Mouse (Mus musculus) hindbrain, embryonic 13.5 days (tissue): ENCODE data around the gene Tcea2. TPM values are rescaled to one million over a fixed set of nuclear protein-coding genes. Genes with fewer than 3 reads are reported as not detected.

Source experiments
- ATAC-seq: fragments of 200-750 bp; cut with Nextera tagmentation; 2 replicates; pipeline ENCODE4 v1.8.0; 2017; ENCODE audit warnings: moderate TSS enrichment; ENCODE audit not compliant: low FRiP score
- H3K27ac ChIP-seq: fragments of 300-500 bp; sonication (generic); 2 replicates; pipeline ENCODE4 v1.5.1; 2015; ENCODE audit warnings: inconsistent platforms, mild to moderate bottlenecking, moderate library complexity
- H3K27me3 ChIP-seq: fragments of 300-500 bp; sonication (generic); 2 replicates; pipeline ENCODE4 v1.6.1; 2015; ENCODE audit warnings: mild to moderate bottlenecking, inconsistent platforms
- H3K36me3 ChIP-seq: fragments of 300-500 bp; sonication (generic); 2 replicates; pipeline ENCODE4 v1.6.1; 2015; ENCODE audit warnings: mild to moderate bottlenecking, inconsistent platforms
- H3K4me1 ChIP-seq: fragments of 300-500 bp; sonication (generic); replicated peaks from 2 replicates; pipeline ENCODE4 v1.6.1; 2015; ENCODE audit warnings: inconsistent platforms
- H3K4me2 ChIP-seq: fragments of 300-500 bp; sonication (generic); 2 replicates; pipeline ENCODE4 v1.6.1; 2015; ENCODE audit warnings: inconsistent platforms, mild to moderate bottlenecking, moderate library complexity
- H3K4me3 ChIP-seq: fragments of 300-500 bp; sonication (generic); 2 replicates; pipeline ENCODE4 v1.5.1; 2015; ENCODE audit warnings: mild to moderate bottlenecking, inconsistent platforms
- H3K9ac ChIP-seq: fragments of 300-500 bp; sonication (generic); 2 replicates; pipeline ENCODE4 v1.6.1; 2015; ENCODE audit warnings: mild to moderate bottlenecking, inconsistent platforms
- H3K9me3 ChIP-seq: fragments of 300-500 bp; sonication (generic); 2 replicates; pipeline ENCODE4 v1.6.1; 2016; ENCODE audit warnings: inconsistent platforms
- WGBS: fragments of 180-500 bp; shearing (Covaris S2); methylation state at CpG from one replicate; pipeline ENCODE4 v1.1.7; 2015; 5-methylcytosine and 5-hydroxymethylcytosine counted together
- polyA plus RNA-seq: library from polyadenylated mRNA; unstranded; fragments of >200 nt; fragmentation: Nextera tagmentation; extraction: Ambion mirVana; gene quantifications from 2 replicates; pipeline ENCODE4 v1.2.1, GENCODE M21; 2015

The Tcea2 gene
- polyA plus RNA-seq, 1 experiment from 2014 or later, result 36.0 TPM

- Histone ChIP-seq H3K9ac (peak within 1 kb of the TSS; percentile 88), H3K27ac (peak within 1 kb of the TSS; percentile 80), H3K36me3 (peaks cover 18% of the 10 kb centered on the region), H3K4me2 (peak within 1 kb of the TSS; percentile 93), H3K4me3 (peak within 1 kb of the TSS; percentile 66), H3K9me3 (no peaks in the 10 kb centered on the region), H3K27me3 (peaks cover 6% of the 10 kb centered on the region; the same call in 1 of the 2 replicates), H3K4me1 (peaks cover 22% of the 10 kb centered on the region)
- ATAC-seq, result peak; percentile 83
- WGBS, result 1% methylated on average over 74 of the region's 75 CpGs
These were observed 13.5 kb downstream of the Tcea2 start, which contains the start of gene Rgs19 for GRCm38 (mm10) chr2:181693339-181694280. TSS of gene Rgs19 (minus strand) at chr2:181693977.

- ATAC-seq, result no peak
- 89% methylated on average over 3 of the region's 3 CpGs for WGBS
- no peak overlapping the region for H3K27ac ChIP-seq
These were observed 14.5 kb downstream of the Tcea2 start for GRCm38 (mm10) chr2:181694581-181694980.

GRCm38 (mm10) chr2:181695776-181696175 is 15.7 kb downstream of the Tcea2 start:
- H3K27me3 ChIP-seq, result peaks cover 6% of the 10 kb centered on the region; the same call in 1 of the 2 replicates
- no peaks in the 10 kb centered on the region for H3K9me3 ChIP-seq
- ATAC-seq, result no peak
- no peak overlapping the region for H3K9ac ChIP-seq
- H3K36me3 ChIP-seq, result 0 out of 2 replicates have a peak, but pooled peaks cover 3% of the 10 kb centered on the region
- 64% methylated on average over 1 of the region's 1 CpGs for WGBS
- H3K4me1 ChIP-seq, result peaks cover 17% of the 10 kb centered on the region
- no peak overlapping the region for H3K4me2 ChIP-seq
- no peak overlapping the region for H3K27ac ChIP-seq
- H3K4me3 ChIP-seq, result no peak overlapping the region

More at GRCm38 (mm10) chr2:181694581-181694980, 14.5 kb downstream of the Tcea2 start:
- peak overlapping the region; percentile 93; the same call in 1 of the 2 replicates for H3K4me2 ChIP-seq
- peaks cover 22% of the 10 kb centered on the region for H3K4me1 ChIP-seq
- H3K27me3 ChIP-seq, result peaks cover 6% of the 10 kb centered on the region; the same call in 1 of the 2 replicates
- H3K36me3 ChIP-seq, result peaks cover 9% of the 10 kb centered on the region; the same call in 1 of the 2 replicates
- no peaks in the 10 kb centered on the region for H3K9me3 ChIP-seq
- no peak overlapping the region for H3K9ac ChIP-seq
- H3K4me3 ChIP-seq, result peak overlapping the region; percentile 66; the same call in 1 of the 2 replicates

- Histone ChIP-seq H3K27ac (no peak overlapping the region), H3K27me3 (peaks cover 6% of the 10 kb centered on the region; the same call in 1 of the 2 replicates), H3K4me1 (peaks cover 17% of the 10 kb centered on the region), H3K9me3 (no peaks in the 10 kb centered on the region), H3K4me3 (no peak overlapping the region), H3K36me3 (no peaks in the 10 kb centered on the region), H3K9ac (no peak overlapping the region), H3K4me2 (no peak overlapping the region)
- no peak for ATAC-seq
- WGBS, result 78% methylated on average over 33 of the region's 33 CpGs
These were observed 16.8 kb downstream of the Tcea2 start for GRCm38 (mm10) chr2:181696801-181697420.

GRCm38 (mm10) chr2:181698241-181698640 is 18.1 kb downstream of the Tcea2 start, which contains the start of gene Lkaaear1:
TSS of gene Lkaaear1 (minus strand) at chr2:181698442.
- no peak within 1 kb of the TSS for H3K4me2 ChIP-seq
- no peaks in the 10 kb centered on the region for H3K9me3 ChIP-seq
- no peak within 1 kb of the TSS for H3K9ac ChIP-seq
- peaks cover 6% of the 10 kb centered on the region; the same call in 1 of the 2 replicates for H3K27me3 ChIP-seq
- no peaks in the 10 kb centered on the region for H3K36me3 ChIP-seq
- no peak within 1 kb of the TSS for H3K27ac ChIP-seq
- 47% methylated on average over 5 of the region's 5 CpGs for WGBS
- no peak within 1 kb of the TSS for H3K4me3 ChIP-seq
- H3K4me1 ChIP-seq, result peaks cover 7% of the 10 kb centered on the region
- ATAC-seq, result no peak

GRCm38 (mm10) chr2:181706668-181707067 is 26.6 kb downstream of the Tcea2 start:
- no peaks in the 10 kb centered on the region for H3K36me3 ChIP-seq
- H3K9ac ChIP-seq, result no peak overlapping the region
- no peaks in the 10 kb centered on the region for H3K9me3 ChIP-seq
- no peaks in the 10 kb centered on the region for H3K4me1 ChIP-seq
- WGBS, result 45% methylated on average over 4 of the region's 4 CpGs
- no peak overlapping the region for H3K27ac ChIP-seq
- H3K27me3 ChIP-seq, result no peaks in the 10 kb centered on the region
- ATAC-seq, result no peak
- H3K4me3 ChIP-seq, result no peak overlapping the region
- no peak overlapping the region for H3K4me2 ChIP-seq

- Histone ChIP-seq H3K4me2 (peak overlapping the region; percentile 88), H3K36me3 (peaks cover 7% of the 10 kb centered on the region), H3K4me1 (peaks cover 49% of the 10 kb centered on the region), H3K27me3 (no peaks in the 10 kb centered on the region), H3K27ac (peak overlapping the region; percentile 96), H3K4me3 (0 out of 2 replicates have a peak overlapping the region, but pooled peaks have one; percentile 5), H3K9me3 (no peaks in the 10 kb centered on the region), H3K9ac (peak overlapping the region; percentile 83)
- peak; percentile 71 for ATAC-seq
- 53% methylated on average over 1 of the region's 1 CpGs for WGBS
These were observed 33.6 kb downstream of the Tcea2 start for GRCm38 (mm10) chr2:181713749-181714148.

GRCm38 (mm10) chr2:181714903-181715326 is 34.8 kb downstream of the Tcea2 start, which contains the start of gene Oprl1:
TSS of gene Oprl1 (plus strand) at chr2:181715016.
- Histone ChIP-seq H3K27me3 (no peaks in the 10 kb centered on the region), H3K9ac (peak within 1 kb of the TSS; percentile 83), H3K9me3 (no peaks in the 10 kb centered on the region), H3K4me3 (peak within 1 kb of the TSS; percentile 55), H3K4me1 (peaks cover 54% of the 10 kb centered on the region), H3K27ac (peak within 1 kb of the TSS; percentile 96), H3K4me2 (peak within 1 kb of the TSS; percentile 88), H3K36me3 (peaks cover 19% of the 10 kb centered on the region)
- 2% methylated on average over 7 of the region's 7 CpGs for WGBS
- ATAC-seq, result peak; percentile 80

- peak; percentile 54 for ATAC-seq
- peak overlapping the region; percentile 88 for H3K4me2 ChIP-seq
- peaks cover 59% of the 10 kb centered on the region for H3K4me1 ChIP-seq
- peak overlapping the region; percentile 55 for H3K4me3 ChIP-seq
- no peaks in the 10 kb centered on the region for H3K27me3 ChIP-seq
- H3K9me3 ChIP-seq, result no peaks in the 10 kb centered on the region
- peaks cover 24% of the 10 kb centered on the region for H3K36me3 ChIP-seq
- peak overlapping the region; percentile 83 for H3K9ac ChIP-seq
- 56% methylated on average over 3 of the region's 3 CpGs for WGBS
- peak overlapping the region; percentile 96 for H3K27ac ChIP-seq
These were observed 35.3 kb downstream of the Tcea2 start for GRCm38 (mm10) chr2:181715382-181715781.

GRCm38 (mm10) chr2:181716991-181717390 is 36.9 kb downstream of the Tcea2 start:
- peak overlapping the region; percentile 88 for H3K4me2 ChIP-seq
- WGBS, result 46% methylated on average over 3 of the region's 3 CpGs
- peaks cover 63% of the 10 kb centered on the region for H3K4me1 ChIP-seq
- no peak for ATAC-seq
- H3K9ac ChIP-seq, result 0 out of 2 replicates have a peak overlapping the region, but pooled peaks have one; percentile 55
- H3K36me3 ChIP-seq, result peaks cover 31% of the 10 kb centered on the region
- H3K27ac ChIP-seq, result no peak overlapping the region; the same call in 1 of the 2 replicates
- peak overlapping the region; percentile 55 for H3K4me3 ChIP-seq
- no peaks in the 10 kb centered on the region for H3K9me3 ChIP-seq
- no peaks in the 10 kb centered on the region for H3K27me3 ChIP-seq

GRCm38 (mm10) chr2:181720061-181720460 is 40.0 kb downstream of the Tcea2 start:
- H3K27ac ChIP-seq, result no peak overlapping the region
- no peak overlapping the region for H3K9ac ChIP-seq
- no peak overlapping the region for H3K4me2 ChIP-seq
- no peak for ATAC-seq
- no peak overlapping the region for H3K4me3 ChIP-seq
- peaks cover 48% of the 10 kb centered on the region for H3K4me1 ChIP-seq
- 23% methylated on average over 3 of the region's 3 CpGs for WGBS
- peaks cover 50% of the 10 kb centered on the region for H3K36me3 ChIP-seq
- H3K27me3 ChIP-seq, result no peaks in the 10 kb centered on the region
- no peaks in the 10 kb centered on the region for H3K9me3 ChIP-seq

- ATAC-seq, result no peak
- Histone ChIP-seq H3K36me3 (peaks cover 56% of the 10 kb centered on the region), H3K4me3 (no peak overlapping the region), H3K9ac (no peak overlapping the region), H3K4me2 (no peak overlapping the region), H3K4me1 (peaks cover 40% of the 10 kb centered on the region), H3K27me3 (no peaks in the 10 kb centered on the region), H3K9me3 (no peaks in the 10 kb centered on the region), H3K27ac (no peak overlapping the region)
These were observed 41.1 kb downstream of the Tcea2 start for GRCm38 (mm10) chr2:181721200-181721599.
